Mouse (Mus musculus) myocyte (in vitro differentiated cells): ENCODE data around the gene Ptpn3. TPM values are rescaled to one million over a fixed set of nuclear protein-coding genes. Genes with fewer than 3 reads are reported as not detected.

Experiments
- H3K27me3 ChIP-seq: one replicate; pipeline ENCODE4 v1.6.1; 2011; ENCODE audit not compliant: control insufficient read depth, insufficient read depth, insufficient read length
- H3K36me3 ChIP-seq: one replicate; pipeline ENCODE4 v1.6.1; 2011; ENCODE audit not compliant: control insufficient read depth, insufficient read depth
- H3K4me2 ChIP-seq: one replicate; pipeline ENCODE4 v1.6.1; 2011; ENCODE audit warnings: low read depth, control low read depth
- H3K4me3 ChIP-seq: one replicate; pipeline ENCODE4 v1.5.1; 2011; ENCODE audit warnings: mild to moderate bottlenecking, control low read depth, moderate library complexity
- H3K79me2 ChIP-seq: one replicate; pipeline ENCODE4 v1.6.1; 2011; ENCODE audit not compliant: control insufficient read depth, insufficient read depth
- H3ac ChIP-seq: one replicate; pipeline ENCODE4 v1.6.1; 2011; ENCODE audit not compliant: control insufficient read depth, insufficient read length
- CEBPB ChIP-seq: IDR thresholded peaks from 2 replicates; pipeline ENCODE4 v1.6.1; 2011; ENCODE audit warnings: mild to moderate bottlenecking, moderate library complexity; ENCODE audit not compliant: poor library complexity, insufficient read depth, severe bottlenecking
- E2F4 ChIP-seq: IDR thresholded peaks from one replicate; pipeline ENCODE4 v1.6.1; 2011; ENCODE audit warnings: mild to moderate bottlenecking, control low read depth, moderate library complexity; ENCODE audit not compliant: insufficient read depth
- MAX ChIP-seq: IDR thresholded peaks from one replicate; pipeline ENCODE4 v1.6.1; 2011; ENCODE audit warnings: low read depth, mild to moderate bottlenecking, control low read depth
- MYOD1 ChIP-seq, 3 experiments: IDR thresholded peaks; one replicate each; pipeline ENCODE4 v1.6.1; 2011; ENCODE audit warnings: control low read depth in 2 of 3, low read depth in 2 of 3, mild to moderate bottlenecking in 2 of 3, moderate library complexity in 1 of 3; ENCODE audit not compliant: insufficient read length in 2 of 3, control insufficient read depth in 1 of 3
- MYOG ChIP-seq, 3 experiments: IDR thresholded peaks; one replicate each; pipeline ENCODE4 v1.6.1; 2011; ENCODE audit warnings: control low read depth in 2 of 3, low read depth in 2 of 3, mild to moderate bottlenecking in 2 of 3; ENCODE audit not compliant: insufficient read length in 2 of 3, control insufficient read depth in 1 of 3, insufficient read depth in 1 of 3
- POLR2A ChIP-seq: IDR thresholded peaks from one replicate; pipeline ENCODE4 v1.6.1; 2011; ENCODE audit warnings: low read depth, mild to moderate bottlenecking, control low read depth, moderate library complexity; ENCODE audit not compliant: insufficient read length
- POLR2AphosphoS2 ChIP-seq: IDR thresholded peaks from one replicate; pipeline ENCODE4 v1.6.1; 2011; ENCODE audit warnings: low read depth, control low read depth; ENCODE audit not compliant: insufficient read length
- REST ChIP-seq: IDR thresholded peaks from one replicate; pipeline ENCODE4 v1.6.1; 2011; ENCODE audit warnings: mild to moderate bottlenecking, control low read depth, moderate library complexity; ENCODE audit not compliant: insufficient read depth, insufficient read length
- SRF ChIP-seq: IDR thresholded peaks from one replicate; pipeline ENCODE4 v1.6.1; 2011; ENCODE audit warnings: low read depth; ENCODE audit not compliant: control insufficient read depth, insufficient read length
- TCF12 ChIP-seq: IDR thresholded peaks from one replicate; pipeline ENCODE4 v1.6.1; 2011; ENCODE audit warnings: mild to moderate bottlenecking, control low read depth; ENCODE audit not compliant: poor library complexity, insufficient read depth, severe bottlenecking
- TCF3 ChIP-seq: IDR thresholded peaks from one replicate; pipeline ENCODE4 v1.6.1; 2011; ENCODE audit warnings: low read depth, control low read depth; ENCODE audit not compliant: insufficient read length
- USF1 ChIP-seq: IDR thresholded peaks from one replicate; pipeline ENCODE4 v1.6.1; 2011; ENCODE audit warnings: low read depth, mild to moderate bottlenecking, control low read depth, moderate library complexity
- polyA plus RNA-seq: library from polyadenylated mRNA; unstranded; fragments of >200 nt; fragmentation: generic; extraction: Trizol; gene quantifications from one replicate; pipeline ENCODE4 v1.2.1, GENCODE M21; 2012; ENCODE audit warnings: missing spikeins

Gene Ptpn3
- polyA plus RNA-seq, 1 experiment = 3.1 TPM

DNA sequence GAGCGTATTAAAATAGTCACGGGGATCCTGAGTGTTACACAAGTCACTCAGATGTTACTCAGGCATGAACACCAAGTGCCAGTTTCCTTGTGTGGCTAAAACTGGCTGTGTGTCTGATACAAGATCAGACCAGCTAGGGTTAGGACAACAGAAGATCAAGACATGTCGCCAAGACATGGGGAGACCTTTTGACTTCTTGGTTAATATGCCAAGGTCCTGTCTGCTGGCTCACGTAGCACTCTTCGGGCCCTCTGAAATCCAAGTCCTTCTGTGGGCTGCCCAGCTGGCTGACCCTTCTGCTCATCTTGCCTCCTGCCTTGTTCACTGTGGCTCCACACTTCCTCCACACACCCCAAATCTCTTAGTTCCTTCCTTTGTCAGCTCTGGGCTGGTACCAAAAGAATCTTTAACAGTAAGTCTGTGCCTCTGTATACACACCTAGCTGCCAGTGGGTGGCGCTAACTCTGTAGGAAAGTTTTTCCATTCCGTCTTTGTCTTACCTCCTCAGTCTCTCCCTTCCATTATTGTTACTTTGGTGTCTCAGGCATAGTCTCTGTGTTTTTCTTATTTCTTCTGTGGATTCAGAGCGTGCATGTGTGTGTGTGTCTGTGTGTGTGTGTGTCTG lies 38.5 kb downstream of the Ptpn3 start:
- no peak for TF ChIP-seq REST
- no peak for TF ChIP-seq POLR2A
- no peak for TF ChIP-seq USF1
- no peak for TF ChIP-seq MYOD1 (IDR thresholded peaks at IDR 0.05; ENCODE audit: control insufficient read depth in 1 of 3, insufficient read length in 2 of 3, low read depth in 2 of 3)
- no peak for TF ChIP-seq E2F4
- TF ChIP-seq TCF3 = no peak
- no peak for TF ChIP-seq MAX
- TF ChIP-seq POLR2AphosphoS2 = no peak
- TF ChIP-seq TCF12 = no peak
- no peak for TF ChIP-seq MYOG (IDR thresholded peaks at IDR 0.05; ENCODE audit: control insufficient read depth in 1 of 3, insufficient read depth in 1 of 3, insufficient read length in 2 of 3, low read depth in 2 of 3)
- TF ChIP-seq SRF = no peak
- TF ChIP-seq CEBPB = no peak
- Histone ChIP-seq H3K36me3 (peaks cover 3% of the 10 kb centered on the region), H3K4me3 (no peak overlapping the region), H3ac (no peak overlapping the region), H3K79me2 (no peaks in the 10 kb centered on the region), H3K27me3 (no peaks in the 10 kb centered on the region), H3K4me2 (no peak overlapping the region)

GRCm38 (mm10) chr4:57262451-57262850 lies 39.2 kb downstream of the Ptpn3 start:
- Histone ChIP-seq H3K4me3 (no peak overlapping the region), H3K36me3 (peaks cover 3% of the 10 kb centered on the region), H3K79me2 (no peaks in the 10 kb centered on the region)

GRCm38 (mm10) chr4:57261813-57262212 lies 39.8 kb downstream of the Ptpn3 start:
- Histone ChIP-seq H3K79me2 (no peaks in the 10 kb centered on the region), H3K36me3 (peaks cover 3% of the 10 kb centered on the region), H3K4me3 (no peak overlapping the region), H3K4me2 (no peak overlapping the region), H3K27me3 (no peaks in the 10 kb centered on the region), H3ac (no peak overlapping the region)
- TF ChIP-seq POLR2AphosphoS2 = no peak
- no peak for TF ChIP-seq MAX
- TF ChIP-seq MYOD1 (IDR thresholded peaks at IDR 0.05; ENCODE audit: control insufficient read depth in 1 of 3, insufficient read length in 2 of 3, low read depth in 2 of 3) = no peak
- TF ChIP-seq TCF3 = no peak

More at GRCm38 (mm10) chr4:57262451-57262850, 39.2 kb downstream of the Ptpn3 start:
- TF ChIP-seq POLR2AphosphoS2 = no peak
- no peak for TF ChIP-seq POLR2A
- Histone ChIP-seq H3ac (no peak overlapping the region), H3K27me3 (no peaks in the 10 kb centered on the region), H3K4me2 (no peak overlapping the region)

- peak overlapping the region; percentile 12 for H3K4me2 ChIP-seq
- TF ChIP-seq TCF3 (no peak), POLR2A (no peak), USF1 (no peak), E2F4 (no peak), MAX (no peak), REST (no peak), TCF12 (no peak), MYOD1 (IDR thresholded peaks at IDR 0.05; ENCODE audit: control insufficient read depth in 1 of 3, insufficient read length in 2 of 3, low read depth in 2 of 3) (no peak), MYOG (IDR thresholded peaks at IDR 0.05; ENCODE audit: control insufficient read depth in 1 of 3, insufficient read depth in 1 of 3, insufficient read length in 2 of 3, low read depth in 2 of 3) (no peak), CEBPB (no peak), SRF (no peak), POLR2AphosphoS2 (no peak)
- H3ac ChIP-seq = no peak overlapping the region
- H3K79me2 ChIP-seq = no peaks in the 10 kb centered on the region
- H3K36me3 ChIP-seq = peaks cover 3% of the 10 kb centered on the region
- no peaks in the 10 kb centered on the region for H3K27me3 ChIP-seq
- no peak overlapping the region for H3K4me3 ChIP-seq
These were observed 43.2 kb downstream of the Ptpn3 start for GRCm38 (mm10) chr4:57258159-57259035.

DNA sequence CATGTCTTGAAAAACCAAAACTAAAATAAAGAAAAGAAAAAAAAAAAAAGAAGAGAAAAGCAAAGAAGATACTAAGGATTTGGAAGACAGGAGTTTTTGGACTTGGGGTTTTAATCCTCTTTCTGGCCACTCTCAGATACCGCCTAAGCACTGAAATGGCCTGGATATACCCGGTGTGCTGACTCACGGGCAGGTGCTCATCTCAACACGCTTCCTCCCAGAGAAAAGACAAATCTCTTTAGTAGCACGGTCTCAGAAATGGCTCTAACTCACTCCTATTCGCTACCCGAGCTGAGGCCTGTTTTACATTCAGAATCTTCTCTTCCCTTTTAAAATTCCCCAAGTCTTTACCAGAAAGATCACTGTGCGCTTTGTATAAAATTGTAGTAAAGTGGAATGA lies 44.2 kb downstream of the Ptpn3 start:
- H3K4me3 ChIP-seq = no peak overlapping the region
- no peaks in the 10 kb centered on the region for H3K27me3 ChIP-seq
- TF ChIP-seq MYOD1 (IDR thresholded peaks at IDR 0.05; ENCODE audit: control insufficient read depth in 1 of 3, insufficient read length in 2 of 3, low read depth in 2 of 3) (no peak), MYOG (IDR thresholded peaks at IDR 0.05; ENCODE audit: control insufficient read depth in 1 of 3, insufficient read depth in 1 of 3, insufficient read length in 2 of 3, low read depth in 2 of 3) (no peak), POLR2AphosphoS2 (no peak), E2F4 (no peak), MAX (no peak), TCF12 (no peak)
- H3ac ChIP-seq = no peak overlapping the region
- no peaks in the 10 kb centered on the region for H3K79me2 ChIP-seq
- no peak overlapping the region for H3K4me2 ChIP-seq
- peaks cover 3% of the 10 kb centered on the region for H3K36me3 ChIP-seq
